Mouse (Mus musculus): ENCODE data around the gene Hk2.

DNA sequence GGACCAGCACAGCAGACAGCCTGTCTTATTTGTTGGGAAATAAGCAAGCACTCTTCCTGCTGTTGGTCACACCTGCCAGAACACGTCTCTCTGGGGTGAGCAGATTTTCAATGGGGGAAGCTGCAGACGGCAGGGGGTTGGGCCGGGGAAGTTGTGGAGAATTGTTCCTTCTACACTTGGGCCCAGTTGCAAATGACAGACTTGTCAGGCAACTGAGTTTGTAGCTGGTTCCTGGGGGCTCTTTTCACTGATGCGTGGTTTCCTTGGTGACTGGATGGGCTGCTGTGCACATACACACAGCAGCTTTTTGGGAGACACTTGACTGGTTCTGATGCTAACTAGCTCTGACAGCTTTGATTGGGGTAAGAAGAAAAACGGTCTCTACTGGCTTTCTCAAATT lies 74.4 kb downstream of the Hk2 start:
- TF ChIP-seq CTCF (IDR thresholded peaks at IDR 0.05; ENCODE audit: low read depth) (no peak), EP300 (IDR thresholded peaks at IDR 0.05; ENCODE audit: low read depth) (no peak)
